Mouse (Mus musculus) G1E (cell line): ENCODE measurements around the gene Msh5. TPM values are rescaled to one million over a fixed set of nuclear protein-coding genes. Genes with fewer than 3 reads are reported as not detected.

Experiments
- ATAC-seq: 2 replicates; pipeline ENCODE4 v1.8.0; 2016; ENCODE audit warnings: mild to moderate bottlenecking; ENCODE audit not compliant: insufficient number of reproducible peaks, poor library complexity, low FRiP score, severe bottlenecking; ENCODE audit errors: extremely low read depth
- DNase-seq: peaks from one replicate; pipeline ENCODE4 v3.0.0; 2012; ENCODE audit warnings: low spot score
- H3K27me3 ChIP-seq: 2 replicates; pipeline ENCODE4 v1.6.1; 2012; ENCODE audit warnings: mild to moderate bottlenecking, low read length, inconsistent platforms; ENCODE audit not compliant: insufficient read depth
- H3K36me3 ChIP-seq: replicated peaks from 2 replicates; pipeline ENCODE3; 2012; ENCODE audit warnings: mild to moderate bottlenecking, inconsistent platforms
- H3K4me1 ChIP-seq: 2 replicates; pipeline ENCODE4 v1.6.1; 2012; ENCODE audit warnings: low read depth, low read length, inconsistent platforms, mixed read lengths; ENCODE audit not compliant: insufficient read depth
- H3K4me3 ChIP-seq: 2 replicates; pipeline ENCODE4 v1.5.1; 2012; ENCODE audit warnings: low read depth, mild to moderate bottlenecking, inconsistent platforms, low read length, moderate library complexity, mixed read lengths
- H3K9me3 ChIP-seq: replicated peaks from 2 replicates; pipeline ENCODE4 v1.6.1; 2012; ENCODE audit warnings: inconsistent platforms
- CTCF ChIP-seq: IDR thresholded peaks from 2 replicates; pipeline ENCODE4 v1.5.1; 2012; ENCODE audit warnings: low read depth, low read length, inconsistent platforms, mixed read lengths
- GATA1 ChIP-seq: IDR thresholded peaks from 2 replicates; pipeline ENCODE4 v1.6.1; 2012; ENCODE audit warnings: borderline replicate concordance, low read length, inconsistent platforms, mixed read lengths
- GATA2 ChIP-seq: IDR thresholded peaks from 2 replicates; pipeline ENCODE4 v1.6.1; 2012; ENCODE audit warnings: low read depth, low read length, inconsistent platforms, borderline replicate concordance
- POLR2AphosphoS5 ChIP-seq: IDR thresholded peaks from 2 replicates; pipeline ENCODE4 v1.6.1; 2012; ENCODE audit warnings: low read depth, low read length, inconsistent platforms; ENCODE audit not compliant: insufficient replicate concordance
- TAL1 ChIP-seq: conservative IDR thresholded peaks from 2 replicates; pipeline ENCODE4 v1.6.1; 2012; ENCODE audit warnings: low read depth, low read length, inconsistent platforms, mixed read lengths
- polyA plus RNA-seq: library from polyadenylated mRNA; stranded (reverse); fragments of >175 nt; gene quantifications from 2 replicates; pipeline ENCODE4 v1.2.3, GENCODE M21; 2012
- total RNA-seq, 2 experiments: library from RNA; stranded (forward) in 1 of 2; stranded (reverse) in 1 of 2; fragments of 200-1000 nt in 1 of 2; fragments of >200 nt in 1 of 2; fragmentation: Nextera tagmentation in 1 of 2; gene quantifications; 2 replicates each; pipeline ENCODE4 v1.2.3; 2014 to 2017

Msh5 gene
- total and polyA plus RNA-seq, 3 experiments: 11.5 to 41.7 (median 11.8) TPM

- H3K4me3 ChIP-seq: no peak overlapping the region; the same call in 1 of the 2 replicates
- no peak for DNase-seq
Observed at GRCm38 (mm10) chr17:35055691-35056495, 9.3 kb upstream of the Msh5 start.

GRCm38 (mm10) chr17:35052271-35052798 lies 5.8 kb upstream of the Msh5 start:
- Histone ChIP-seq H3K4me1 (peaks cover 75% of the 10 kb centered on the region), H3K4me3 (peak overlapping the region; percentile 81), H3K36me3 (peaks cover 59% of the 10 kb centered on the region), H3K27me3 (no peaks in the 10 kb centered on the region), H3K9me3 (no peaks in the 10 kb centered on the region)
- ATAC-seq (no peak), DNase-seq (no peak)
- TF ChIP-seq GATA1 (no peak), GATA2 (no peak), CTCF (no peak), POLR2AphosphoS5 (no peak), TAL1 (no peak)

More at GRCm38 (mm10) chr17:35055691-35056495, 9.3 kb upstream of the Msh5 start:
- no peaks in the 10 kb centered on the region for H3K9me3 ChIP-seq
- peaks cover 85% of the 10 kb centered on the region for H3K36me3 ChIP-seq
- H3K4me1 ChIP-seq: peaks cover 84% of the 10 kb centered on the region
- no peak for ATAC-seq
- H3K27me3 ChIP-seq: no peaks in the 10 kb centered on the region
- TF ChIP-seq GATA2 (no peak), TAL1 (no peak), CTCF (no peak), POLR2AphosphoS5 (no peak), GATA1 (no peak)

GRCm38 (mm10) chr17:35051156-35052086 lies 4.9 kb upstream of the Msh5 start:
- no peaks in the 10 kb centered on the region for H3K9me3 ChIP-seq
- ATAC-seq (peak; percentile 61), DNase-seq (peak; percentile 93)
- H3K36me3 ChIP-seq: peaks cover 51% of the 10 kb centered on the region
- H3K4me3 ChIP-seq: peak overlapping the region; percentile 81
- H3K4me1 ChIP-seq: peaks cover 73% of the 10 kb centered on the region
- H3K27me3 ChIP-seq: no peaks in the 10 kb centered on the region
- TF ChIP-seq GATA2: no peak
- no peak for TF ChIP-seq POLR2AphosphoS5
- TF ChIP-seq GATA1: no peak
- TF ChIP-seq TAL1: no peak
- TF ChIP-seq CTCF: no peak

GRCm38 (mm10) chr17:35050126-35050750 lies 3.7 kb upstream of the Msh5 start:
- ATAC-seq (peak; percentile 4; the same call in 1 of the 2 replicates), DNase-seq (peak; percentile 62)
- Histone ChIP-seq H3K36me3 (peaks cover 39% of the 10 kb centered on the region), H3K4me1 (peaks cover 74% of the 10 kb centered on the region), H3K9me3 (no peaks in the 10 kb centered on the region), H3K27me3 (no peaks in the 10 kb centered on the region), H3K4me3 (peak overlapping the region; percentile 81)
- TF ChIP-seq POLR2AphosphoS5 (no peak), GATA1 (no peak), TAL1 (no peak), GATA2 (no peak), CTCF (no peak)

GRCm38 (mm10) chr17:35049561-35050016 lies 3.0 kb upstream of the Msh5 start, which contains the start of gene Clic1:
Clic1 (plus strand) TSS chr17:35049966.
- H3K36me3 ChIP-seq: peaks cover 34% of the 10 kb centered on the region
- peak within 1 kb of the TSS; percentile 81 for H3K4me3 ChIP-seq
- TF ChIP-seq TAL1: no peak
- TF ChIP-seq CTCF: no peak
- TF ChIP-seq GATA2: no peak
- TF ChIP-seq POLR2AphosphoS5: no peak
- no peak for TF ChIP-seq GATA1
- no peaks in the 10 kb centered on the region for H3K27me3 ChIP-seq
- ATAC-seq (peak; percentile 9; the same call in 1 of the 2 replicates), DNase-seq (peak; percentile 80)
- peaks cover 76% of the 10 kb centered on the region for H3K4me1 ChIP-seq
- no peaks in the 10 kb centered on the region for H3K9me3 ChIP-seq
